Mouse (Mus musculus) hindbrain, embryonic 12.5 days (tissue): ENCODE measurements around the gene Lpcat2. TPM values are rescaled to one million over a fixed set of nuclear protein-coding genes. Genes with fewer than 3 reads are reported as not detected.
"Not testable (repeated sequence)": the region's sequence is repeated elsewhere in the genome, so short reads cannot be mapped to it uniquely, and the experiment has no call there.

Experiments
- ATAC-seq: fragments of 200-750 bp; cut with Nextera tagmentation; 2 replicates; pipeline ENCODE4 v1.8.0; 2017; ENCODE audit warnings: moderate TSS enrichment; ENCODE audit not compliant: low FRiP score
- H3K27ac ChIP-seq: fragments of 300-500 bp; sonication (generic); 2 replicates; pipeline ENCODE4 v1.5.1; 2016; ENCODE audit warnings: mild to moderate bottlenecking
- H3K27me3 ChIP-seq: fragments of 300-500 bp; sonication (generic); 2 replicates; pipeline ENCODE4 v1.6.1; 2016; ENCODE audit warnings: mild to moderate bottlenecking
- H3K36me3 ChIP-seq: fragments of 300-500 bp; sonication (generic); 2 replicates; pipeline ENCODE4 v1.6.1; 2016; ENCODE audit warnings: mild to moderate bottlenecking
- H3K4me1 ChIP-seq: fragments of 300-500 bp; sonication (generic); 2 replicates; pipeline ENCODE4 v1.6.1; 2016
- H3K4me2 ChIP-seq: fragments of 300-500 bp; sonication (generic); replicated peaks from 2 replicates; pipeline ENCODE4 v1.6.1; 2016; ENCODE audit warnings: mild to moderate bottlenecking
- H3K4me3 ChIP-seq: fragments of 300-500 bp; sonication (generic); 2 replicates; pipeline ENCODE4 v1.5.1; 2016; ENCODE audit warnings: mild to moderate bottlenecking
- H3K9ac ChIP-seq: fragments of 300-500 bp; sonication (generic); 2 replicates; pipeline ENCODE4 v1.6.1; 2016; ENCODE audit warnings: mild to moderate bottlenecking, moderate library complexity
- H3K9me3 ChIP-seq: fragments of 300-500 bp; sonication (generic); replicated peaks from 2 replicates; pipeline ENCODE4 v1.6.1; 2016; ENCODE audit warnings: mild to moderate bottlenecking
- WGBS: fragments of 180-500 bp; shearing (Covaris S2); methylation state at CpG from one replicate; pipeline ENCODE4 v1.1.7; 2016; 5-methylcytosine and 5-hydroxymethylcytosine counted together
- polyA plus RNA-seq: library from polyadenylated mRNA; unstranded; fragments of >200 nt; fragmentation: Nextera tagmentation; extraction: Ambion mirVana; gene quantifications from 2 replicates; pipeline ENCODE4 v1.2.1, GENCODE M21; 2016

The Lpcat2 gene
- polyA plus RNA-seq, 1 experiment from 2014 or later: 9.2 TPM

- Histone ChIP-seq H3K4me2 (no peak overlapping the region), H3K9me3 (0 out of 2 replicates have a peak, but pooled peaks cover 2% of the 10 kb centered on the region), H3K27ac (no peak overlapping the region), H3K9ac (no peak overlapping the region), H3K36me3 (no peaks in the 10 kb centered on the region), H3K4me1 (no peaks in the 10 kb centered on the region; the same call in 1 of the 2 replicates), H3K27me3 (peaks cover 10% of the 10 kb centered on the region; the same call in 1 of the 2 replicates), H3K4me3 (no peak overlapping the region)
- 84% methylated on average over 14 of the region's 14 CpGs for WGBS
- no peak for ATAC-seq
Measured at GRCm38 (mm10) chr8:92858475-92859182, 3.5 kb downstream of the Lpcat2 start.

GRCm38 (mm10) chr8:92861977-92862376 is 6.8 kb downstream of the Lpcat2 start:
- H3K9me3 ChIP-seq: no peaks in the 10 kb centered on the region
- H3K27me3 ChIP-seq: no peaks in the 10 kb centered on the region
- H3K9ac ChIP-seq: no peak overlapping the region
- H3K4me3 ChIP-seq: no peak overlapping the region
- H3K27ac ChIP-seq: no peak overlapping the region
- no peak for ATAC-seq
- H3K36me3 ChIP-seq: no peaks in the 10 kb centered on the region
- H3K4me2 ChIP-seq: no peak overlapping the region
- H3K4me1 ChIP-seq: no peaks in the 10 kb centered on the region
- WGBS: 95% methylated on average over 1 of the region's 1 CpGs

GRCm38 (mm10) chr8:92870281-92870680 is 15.1 kb downstream of the Lpcat2 start:
- Histone ChIP-seq H3K27ac (0 out of 2 replicates have a peak overlapping the region, but pooled peaks have one; percentile 23), H3K27me3 (no peaks in the 10 kb centered on the region), H3K4me3 (no peak overlapping the region), H3K9me3 (no peaks in the 10 kb centered on the region), H3K4me2 (no peak overlapping the region), H3K36me3 (no peaks in the 10 kb centered on the region), H3K4me1 (peaks cover 7% of the 10 kb centered on the region; the same call in 1 of the 2 replicates), H3K9ac (no peak overlapping the region)
- no peak for ATAC-seq
- WGBS: 43% methylated on average over 7 of the region's 7 CpGs

GRCm38 (mm10) chr8:92872063-92872759 is 17.1 kb downstream of the Lpcat2 start:
- WGBS: 63% methylated on average over 10 of the region's 10 CpGs
- Histone ChIP-seq H3K4me2 (no peak overlapping the region), H3K9me3 (no peaks in the 10 kb centered on the region), H3K27me3 (no peaks in the 10 kb centered on the region), H3K9ac (no peak overlapping the region), H3K4me1 (peaks cover 7% of the 10 kb centered on the region; the same call in 1 of the 2 replicates), H3K27ac (no peak overlapping the region), H3K36me3 (no peaks in the 10 kb centered on the region), H3K4me3 (no peak overlapping the region)
- ATAC-seq: no peak

GRCm38 (mm10) chr8:92875795-92876194 is 20.7 kb downstream of the Lpcat2 start:
- no peaks in the 10 kb centered on the region for H3K27me3 ChIP-seq
- H3K4me1 ChIP-seq: no peaks in the 10 kb centered on the region
- WGBS: 55% methylated on average over 10 of the region's 10 CpGs

GRCm38 (mm10) chr8:92881247-92881646 is 26.1 kb downstream of the Lpcat2 start:
- no peak for ATAC-seq
- Histone ChIP-seq H3K4me1 (no peaks in the 10 kb centered on the region), H3K36me3 (no peaks in the 10 kb centered on the region), H3K27ac (no peak overlapping the region), H3K27me3 (no peaks in the 10 kb centered on the region), H3K4me3 (no peak overlapping the region), H3K4me2 (no peak overlapping the region), H3K9me3 (no peaks in the 10 kb centered on the region), H3K9ac (no peak overlapping the region)
- WGBS: 67% methylated on average over 4 of the region's 4 CpGs

More at GRCm38 (mm10) chr8:92875795-92876194, 20.7 kb downstream of the Lpcat2 start:
- H3K36me3 ChIP-seq: no peaks in the 10 kb centered on the region
- H3K27ac ChIP-seq: no peak overlapping the region
- ATAC-seq: no peak
- no peaks in the 10 kb centered on the region for H3K9me3 ChIP-seq
- H3K4me2 ChIP-seq: no peak overlapping the region
- no peak overlapping the region for H3K9ac ChIP-seq
- no peak overlapping the region for H3K4me3 ChIP-seq

GRCm38 (mm10) chr8:92883771-92884170 is 28.6 kb downstream of the Lpcat2 start:
- 85% methylated on average over 2 of the region's 2 CpGs for WGBS
- no peaks in the 10 kb centered on the region for H3K4me1 ChIP-seq
- no peaks in the 10 kb centered on the region for H3K9me3 ChIP-seq
- ATAC-seq: no peak
- H3K4me3 ChIP-seq: no peak overlapping the region
- H3K27ac ChIP-seq: no peak overlapping the region
- H3K27me3 ChIP-seq: no peaks in the 10 kb centered on the region
- H3K9ac ChIP-seq: no peak overlapping the region
- H3K36me3 ChIP-seq: no peaks in the 10 kb centered on the region
- H3K4me2 ChIP-seq: no peak overlapping the region

GRCm38 (mm10) chr8:92892216-92892615 is 37.1 kb downstream of the Lpcat2 start:
- not testable (repeated sequence) for H3K4me2 ChIP-seq, H3K9ac ChIP-seq, ATAC-seq, H3K4me3 ChIP-seq, H3K27me3 ChIP-seq, H3K27ac ChIP-seq, H3K4me1 ChIP-seq, H3K9me3 ChIP-seq, H3K36me3 ChIP-seq
- WGBS: 79% methylated on average over 3 of the region's 3 CpGs

GRCm38 (mm10) chr8:92893870-92894269 is 38.7 kb downstream of the Lpcat2 start:
- H3K9ac ChIP-seq: no peak overlapping the region
- no peak overlapping the region for H3K4me2 ChIP-seq
- no peaks in the 10 kb centered on the region for H3K27me3 ChIP-seq
- no peak for ATAC-seq
- no peaks in the 10 kb centered on the region for H3K9me3 ChIP-seq
- H3K27ac ChIP-seq: no peak overlapping the region
- WGBS: 81% methylated on average over 2 of the region's 2 CpGs
- no peak overlapping the region for H3K4me3 ChIP-seq
- H3K4me1 ChIP-seq: no peaks in the 10 kb centered on the region
- H3K36me3 ChIP-seq: no peaks in the 10 kb centered on the region

- no peaks in the 10 kb centered on the region for H3K27me3 ChIP-seq
- no peak overlapping the region for H3K27ac ChIP-seq
- H3K4me2 ChIP-seq: no peak overlapping the region
- WGBS: 90% methylated on average over 7 of the region's 7 CpGs
- no peaks in the 10 kb centered on the region for H3K4me1 ChIP-seq
- H3K4me3 ChIP-seq: no peak overlapping the region
- H3K9me3 ChIP-seq: no peaks in the 10 kb centered on the region
- H3K9ac ChIP-seq: no peak overlapping the region
- no peak for ATAC-seq
- H3K36me3 ChIP-seq: no peaks in the 10 kb centered on the region
Measured at GRCm38 (mm10) chr8:92895053-92895452, 39.9 kb downstream of the Lpcat2 start.

GRCm38 (mm10) chr8:92896056-92896455 is 40.9 kb downstream of the Lpcat2 start:
- H3K9ac ChIP-seq: no peak overlapping the region
- H3K27ac ChIP-seq: no peak overlapping the region
- no peaks in the 10 kb centered on the region for H3K27me3 ChIP-seq
- H3K4me2 ChIP-seq: no peak overlapping the region
- no peaks in the 10 kb centered on the region for H3K4me1 ChIP-seq
- ATAC-seq: no peak
- 87% methylated on average over 1 of the region's 1 CpGs for WGBS
- no peak overlapping the region for H3K4me3 ChIP-seq
- H3K9me3 ChIP-seq: no peaks in the 10 kb centered on the region
- H3K36me3 ChIP-seq: no peaks in the 10 kb centered on the region

- no peak overlapping the region for H3K9ac ChIP-seq
- ATAC-seq: no peak
- H3K4me3 ChIP-seq: no peak overlapping the region
- no peaks in the 10 kb centered on the region for H3K27me3 ChIP-seq
- no peaks in the 10 kb centered on the region for H3K4me1 ChIP-seq
- WGBS: 77% methylated on average over 5 of the region's 5 CpGs
- H3K27ac ChIP-seq: no peak overlapping the region
- no peaks in the 10 kb centered on the region for H3K36me3 ChIP-seq
- H3K4me2 ChIP-seq: no peak overlapping the region
- no peaks in the 10 kb centered on the region for H3K9me3 ChIP-seq
Measured at GRCm38 (mm10) chr8:92896611-92897010, 41.5 kb downstream of the Lpcat2 start.

GRCm38 (mm10) chr8:92897794-92898193 is 42.7 kb downstream of the Lpcat2 start:
- WGBS: 76% methylated on average over 4 of the region's 4 CpGs

More at GRCm38 (mm10) chr8:92897794-92898193, 42.7 kb downstream of the Lpcat2 start:
- no peak overlapping the region for H3K4me3 ChIP-seq
- H3K9ac ChIP-seq: no peak overlapping the region
- H3K27ac ChIP-seq: no peak overlapping the region
- no peaks in the 10 kb centered on the region for H3K4me1 ChIP-seq
- H3K36me3 ChIP-seq: no peaks in the 10 kb centered on the region
- H3K9me3 ChIP-seq: no peaks in the 10 kb centered on the region
- ATAC-seq: no peak
- H3K27me3 ChIP-seq: no peaks in the 10 kb centered on the region
- H3K4me2 ChIP-seq: no peak overlapping the region
